Mouse (Mus musculus) thymus, adult 2 months (tissue): Measurements from ENCODE around the gene Sub1. TPM values are rescaled to one million over a fixed set of nuclear protein-coding genes. Genes with fewer than 3 reads are reported as not detected.

Experiments
- DNase-seq: peaks from one replicate; pipeline ENCODE4 v3.0.0; 2021
- H3K27ac ChIP-seq: fragments of 200-500 bp; 2 replicates; pipeline ENCODE4 v1.5.1; 2012; ENCODE audit warnings: low read length, control low read depth; ENCODE audit not compliant: control insufficient read depth, insufficient read depth
- H3K27me3 ChIP-seq: fragments of 200-500 bp; 2 replicates; pipeline ENCODE4 v1.6.1; 2012; ENCODE audit warnings: mild to moderate bottlenecking, low read length, moderate library complexity, mixed read lengths; ENCODE audit not compliant: control insufficient read depth, insufficient read depth
- H3K36me3 ChIP-seq: fragments of 200-500 bp; 2 replicates; pipeline ENCODE4 v1.6.1; 2012; ENCODE audit warnings: mild to moderate bottlenecking, low read length, moderate library complexity; ENCODE audit not compliant: control insufficient read depth, insufficient read depth
- H3K4me1 ChIP-seq: fragments of 200-500 bp; replicated peaks from 2 replicates; pipeline ENCODE4 v1.6.1; 2012; ENCODE audit warnings: low read length; ENCODE audit not compliant: control insufficient read depth, insufficient read depth
- H3K4me3 ChIP-seq: fragments of 200-500 bp; 2 replicates; pipeline ENCODE4 v1.5.1; 2012; ENCODE audit warnings: mild to moderate bottlenecking, low read length, control low read depth, moderate library complexity; ENCODE audit not compliant: control insufficient read depth, insufficient read depth
- CTCF ChIP-seq: fragments of 200-500 bp; IDR thresholded peaks from 2 replicates; pipeline ENCODE4 v1.5.1; 2012; ENCODE audit warnings: mild to moderate bottlenecking, control low read depth, low read length, moderate library complexity, borderline replicate concordance; ENCODE audit not compliant: control insufficient read depth, poor library complexity, insufficient read depth; ENCODE audit errors: extremely low read depth
- POLR2A ChIP-seq: fragments of 200-500 bp; IDR thresholded peaks from 2 replicates; pipeline ENCODE4 v1.6.1; 2012; ENCODE audit warnings: mild to moderate bottlenecking, low read length, control low read depth, moderate library complexity; ENCODE audit not compliant: control insufficient read depth, poor library complexity, insufficient read depth; ENCODE audit errors: extremely low read depth
- WGBS: fragments of 180-500 bp; shearing (Covaris S2); methylation state at CpG from one replicate; pipeline ENCODE4 v1.1.7; 2018; 5-methylcytosine and 5-hydroxymethylcytosine counted together
- polyA plus RNA-seq: library from polyadenylated mRNA; depleted of rRNA; stranded (reverse); fragments of >200 nt; gene quantifications from 2 replicates; pipeline ENCODE4 v1.2.3, GENCODE M21; 2012

Sub1 gene
- polyA plus RNA-seq, 1 experiment = 12.7 TPM

DNA sequence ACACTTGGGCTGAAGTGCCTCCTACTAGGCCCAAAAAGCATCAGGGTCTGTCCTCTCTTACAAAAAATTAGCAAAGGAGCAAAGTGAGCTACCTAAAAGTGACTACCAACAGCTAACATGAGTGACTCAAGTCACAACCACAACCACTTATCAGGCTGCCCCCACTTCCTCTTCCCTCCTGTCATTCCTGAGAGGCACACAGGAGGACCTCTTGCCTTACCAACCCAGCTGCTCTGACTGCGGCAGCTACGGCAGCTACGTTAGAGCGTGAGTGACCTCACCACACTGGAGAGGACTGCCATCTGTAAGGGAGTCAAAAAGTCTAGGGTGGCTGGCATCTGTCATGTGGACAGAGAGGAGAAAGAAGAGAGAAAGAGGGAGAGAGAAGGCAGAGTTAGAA, 37.5 kb upstream of the Sub1 start:
- no peaks in the 10 kb centered on the region for H3K36me3 ChIP-seq
- peaks cover 3% of the 10 kb centered on the region for H3K4me1 ChIP-seq
- H3K27ac ChIP-seq = no peak overlapping the region
- no peaks in the 10 kb centered on the region for H3K27me3 ChIP-seq
- no peak for DNase-seq
- TF ChIP-seq POLR2A = no peak
- no peak for TF ChIP-seq CTCF
- H3K4me3 ChIP-seq = no peak overlapping the region
- WGBS = 23% methylated on average over 4 of the region's 4 CpGs

DNA sequence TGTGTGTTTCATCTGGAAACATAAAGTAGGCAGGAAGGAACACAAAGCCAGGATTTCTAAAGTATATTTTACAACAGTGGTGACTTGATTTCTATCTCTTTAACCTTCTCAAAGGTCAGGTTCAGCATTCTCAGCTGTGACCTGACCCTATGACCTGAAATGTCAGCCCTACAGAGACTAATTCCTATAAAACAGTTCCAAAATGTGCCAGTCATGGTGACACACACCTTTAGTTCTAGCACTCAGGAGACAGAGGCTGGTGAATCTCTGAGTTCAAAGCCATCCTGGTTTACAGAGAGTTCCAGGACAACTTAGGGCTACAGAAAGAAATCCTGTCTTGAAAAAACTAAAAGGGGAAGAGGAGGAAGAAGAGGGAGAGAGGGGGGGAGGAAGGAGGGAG, 36.4 kb upstream of the Sub1 start:
- TF ChIP-seq POLR2A (no peak), CTCF (no peak)
- Histone ChIP-seq H3K27me3 (no peaks in the 10 kb centered on the region), H3K4me1 (peaks cover 3% of the 10 kb centered on the region), H3K27ac (no peak overlapping the region), H3K36me3 (no peaks in the 10 kb centered on the region), H3K4me3 (no peak overlapping the region)
- DNase-seq = no peak

DNA sequence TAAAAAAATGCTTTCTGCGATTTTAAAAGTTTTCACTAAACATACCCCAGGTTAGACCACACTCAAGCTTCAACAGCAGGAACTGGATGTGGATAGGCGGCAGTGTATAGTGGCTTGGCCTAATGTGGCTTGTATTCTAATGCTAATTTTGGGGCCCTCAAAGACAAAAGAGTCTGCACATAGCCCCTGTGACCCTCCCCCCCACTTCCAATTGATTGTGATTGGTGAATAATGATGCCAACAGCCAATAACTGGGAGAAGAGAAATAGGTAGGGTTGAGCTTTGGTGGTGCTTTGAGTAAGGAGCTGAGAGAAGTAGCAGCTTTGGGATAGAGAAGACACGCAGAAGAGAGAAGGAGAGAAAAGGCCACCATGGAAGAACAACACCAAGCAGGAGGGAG, 35.7 kb upstream of the Sub1 start:
- Histone ChIP-seq H3K4me3 (no peak overlapping the region), H3K36me3 (no peaks in the 10 kb centered on the region), H3K27ac (no peak overlapping the region), H3K4me1 (peaks cover 3% of the 10 kb centered on the region), H3K27me3 (no peaks in the 10 kb centered on the region)
- WGBS = 100% methylated on average over 3 of the region's 3 CpGs
- DNase-seq = no peak
- TF ChIP-seq CTCF (no peak), POLR2A (no peak)

DNA sequence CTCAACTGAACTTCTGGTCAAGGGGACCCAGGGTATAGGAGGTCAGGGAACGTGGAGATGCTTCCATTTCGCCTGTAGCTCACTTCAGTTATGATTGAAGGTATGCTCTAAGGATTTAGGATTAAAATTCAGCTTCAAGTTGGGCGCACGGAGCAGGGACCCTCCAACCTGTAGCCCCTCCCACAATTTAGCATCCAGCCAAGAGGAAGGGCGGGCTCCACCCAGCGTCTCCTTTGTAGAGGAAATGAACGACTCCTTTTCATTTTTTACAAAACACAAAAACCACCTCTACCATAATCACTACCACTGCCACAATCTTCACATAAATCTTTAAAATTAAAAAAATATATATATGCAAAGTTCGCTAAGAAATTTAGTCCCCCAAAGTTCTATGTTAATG, 35.1 kb upstream of the Sub1 start:
- Histone ChIP-seq H3K27ac (no peak overlapping the region), H3K4me1 (peaks cover 3% of the 10 kb centered on the region), H3K27me3 (no peaks in the 10 kb centered on the region), H3K36me3 (no peaks in the 10 kb centered on the region), H3K4me3 (no peak overlapping the region)
- DNase-seq = no peak
- WGBS = 79% methylated on average over 8 of the region's 8 CpGs
- TF ChIP-seq CTCF (no peak), POLR2A (no peak)

DNA sequence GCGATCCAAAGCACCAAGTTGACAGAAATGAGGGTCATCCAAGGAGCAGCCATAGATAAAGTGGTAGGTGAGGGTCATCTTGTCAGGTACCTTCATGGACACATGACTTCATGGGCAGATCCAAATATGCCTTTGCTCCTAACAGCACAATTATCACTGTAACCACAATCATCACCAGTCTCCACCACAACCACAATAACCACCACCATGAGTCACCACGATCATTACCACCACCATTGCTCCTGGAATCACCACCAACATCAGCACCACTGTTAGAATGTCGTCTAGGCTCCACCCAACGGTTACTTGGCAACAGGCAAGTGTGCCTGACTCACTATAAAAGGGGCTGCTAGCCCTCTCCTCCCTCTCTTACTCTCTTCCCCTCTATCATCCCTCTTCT, 33.4 kb upstream of the Sub1 start:
- Histone ChIP-seq H3K4me3 (no peak overlapping the region), H3K27me3 (no peaks in the 10 kb centered on the region), H3K27ac (no peak overlapping the region), H3K36me3 (no peaks in the 10 kb centered on the region), H3K4me1 (peaks cover 3% of the 10 kb centered on the region)
- TF ChIP-seq POLR2A = no peak
- TF ChIP-seq CTCF = no peak
- WGBS = 52% methylated on average over 4 of the region's 4 CpGs
- no peak for DNase-seq

DNA sequence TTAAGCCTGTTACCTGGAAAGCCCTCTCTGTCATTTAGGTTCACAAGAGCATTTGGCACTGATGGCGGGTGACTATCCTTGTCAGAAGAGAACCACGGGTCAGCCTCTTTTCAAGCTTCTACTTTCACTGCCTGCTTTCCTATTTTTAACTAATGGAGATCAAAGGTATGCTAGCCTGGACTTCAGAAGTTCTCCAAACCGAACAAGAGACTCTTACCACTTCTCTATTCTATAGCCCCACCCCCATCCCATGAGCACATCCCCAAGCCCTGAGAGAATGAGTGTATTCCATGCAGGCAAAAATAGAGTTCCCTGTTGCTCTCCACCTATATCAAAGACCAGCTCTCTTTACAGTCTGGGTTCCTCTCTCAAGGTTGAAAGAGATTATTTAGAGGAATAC, 31.0 kb upstream of the Sub1 start:
- Histone ChIP-seq H3K27ac (peak overlapping the region; percentile 43; the same call in 1 of the 2 replicates), H3K27me3 (no peaks in the 10 kb centered on the region), H3K4me1 (no peaks in the 10 kb centered on the region; the same call in 1 of the 2 replicates), H3K36me3 (no peaks in the 10 kb centered on the region), H3K4me3 (no peak overlapping the region)
- TF ChIP-seq POLR2A (no peak), CTCF (no peak)
- DNase-seq = no peak
- WGBS = 24% methylated on average over 3 of the region's 3 CpGs

DNA sequence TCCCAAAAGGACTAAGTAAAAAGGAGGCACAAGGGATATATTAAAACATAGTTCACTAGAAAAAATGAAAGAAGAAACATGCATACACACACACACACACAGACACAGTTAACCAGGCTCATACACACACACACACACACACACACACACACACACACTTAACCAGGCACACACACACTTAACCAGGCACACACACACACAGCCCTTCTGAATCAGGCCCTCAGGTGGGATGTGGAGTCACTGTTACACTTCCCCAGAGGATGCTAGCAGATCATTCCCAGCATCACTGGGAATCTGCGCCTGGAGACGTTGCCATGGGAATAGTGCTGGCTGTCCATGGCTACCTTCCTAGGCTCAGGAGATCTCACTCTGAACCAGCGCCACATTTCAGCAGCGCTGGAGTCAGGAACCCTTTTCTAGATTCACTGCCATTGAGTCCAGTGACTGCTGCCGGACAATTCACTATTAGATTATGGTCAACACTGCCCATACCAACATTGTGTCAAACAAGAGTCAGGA, 30.2 kb upstream of the Sub1 start:
- Histone ChIP-seq H3K36me3 (no peaks in the 10 kb centered on the region), H3K27ac (no peak overlapping the region), H3K27me3 (no peaks in the 10 kb centered on the region), H3K4me1 (no peaks in the 10 kb centered on the region; the same call in 1 of the 2 replicates), H3K4me3 (no peak overlapping the region)
- TF ChIP-seq CTCF = no peak
- TF ChIP-seq POLR2A = no peak
- no peak for DNase-seq
- WGBS = 98% methylated on average over 5 of the region's 5 CpGs
